Mouse (Mus musculus) forebrain, embryonic 12.5 days (tissue): ENCODE measurements at regions not wholly inside any gene's neighbourhood (a gene's known extent, or its start where the extent isn't known, plus 50 kb on each side); places are given as distances from the start of the nearest gene placed in this dataset.
A peak's percentile ranks its signal among the peaks of the same experiment; 100 is the strongest.

Source experiments
- ATAC-seq: fragments of 200-750 bp; cut with Nextera tagmentation; 2 replicates; pipeline ENCODE4 v1.8.0; 2017; ENCODE audit warnings: moderate TSS enrichment; ENCODE audit not compliant: low FRiP score
- H3K27ac ChIP-seq: fragments of 300-500 bp; sonication (generic); 2 replicates; pipeline ENCODE4 v1.5.1; 2016; ENCODE audit warnings: mild to moderate bottlenecking
- H3K27me3 ChIP-seq: fragments of 300-500 bp; sonication (generic); 2 replicates; pipeline ENCODE4 v1.6.1; 2016; ENCODE audit warnings: mild to moderate bottlenecking
- H3K36me3 ChIP-seq: fragments of 300-500 bp; sonication (generic); replicated peaks from 2 replicates; pipeline ENCODE4 v1.6.1; 2016; ENCODE audit warnings: mild to moderate bottlenecking
- H3K4me1 ChIP-seq: fragments of 300-500 bp; sonication (generic); 2 replicates; pipeline ENCODE4 v1.6.1; 2016
- H3K4me2 ChIP-seq: fragments of 300-500 bp; sonication (generic); 2 replicates; pipeline ENCODE4 v1.6.1; 2016; ENCODE audit warnings: mild to moderate bottlenecking, moderate library complexity
- H3K4me3 ChIP-seq: fragments of 300-500 bp; sonication (generic); replicated peaks from 2 replicates; pipeline ENCODE4 v1.5.1; 2016; ENCODE audit warnings: mild to moderate bottlenecking
- H3K9ac ChIP-seq: fragments of 300-500 bp; sonication (generic); 2 replicates; pipeline ENCODE4 v1.6.1; 2016; ENCODE audit warnings: mild to moderate bottlenecking
- H3K9me3 ChIP-seq: fragments of 300-500 bp; sonication (generic); 2 replicates; pipeline ENCODE4 v1.6.1; 2016
- WGBS: fragments of 180-500 bp; shearing (Covaris S2); methylation state at CpG from one replicate; pipeline ENCODE4 v1.1.7; 2016; 5-methylcytosine and 5-hydroxymethylcytosine counted together

DNA sequence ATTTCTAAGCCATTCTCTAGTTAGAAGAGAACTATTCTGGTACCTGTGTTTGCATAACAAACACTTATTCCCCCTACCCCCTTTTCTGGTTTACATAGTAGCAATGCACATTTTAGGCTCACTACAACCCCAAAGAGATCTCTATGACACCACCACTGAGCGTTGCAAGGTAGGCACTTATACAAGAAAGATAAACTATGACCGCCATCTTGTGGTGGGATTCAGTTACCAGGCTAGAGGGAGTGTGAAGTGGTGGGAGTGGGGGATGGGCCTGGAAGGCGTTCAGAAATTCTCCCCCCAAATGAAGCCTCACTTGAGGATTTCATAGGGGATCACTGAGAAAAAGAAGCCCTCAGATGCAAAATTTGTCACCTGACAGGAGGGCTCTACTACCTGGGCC, 64.4 kb upstream of the Fst start:
- H3K9me3 ChIP-seq = no peaks in the 10 kb centered on the region
- no peak overlapping the region for H3K4me2 ChIP-seq
- no peaks in the 10 kb centered on the region for H3K36me3 ChIP-seq
- H3K27ac ChIP-seq = no peak overlapping the region
- 33% methylated on average over 3 of the region's 3 CpGs for WGBS
- no peaks in the 10 kb centered on the region for H3K27me3 ChIP-seq
- no peak overlapping the region for H3K4me3 ChIP-seq
- no peak overlapping the region for H3K9ac ChIP-seq
- peak; percentile 60; the same call in 1 of the 2 replicates for ATAC-seq
- H3K4me1 ChIP-seq = peaks cover 6% of the 10 kb centered on the region; the same call in 1 of the 2 replicates

DNA sequence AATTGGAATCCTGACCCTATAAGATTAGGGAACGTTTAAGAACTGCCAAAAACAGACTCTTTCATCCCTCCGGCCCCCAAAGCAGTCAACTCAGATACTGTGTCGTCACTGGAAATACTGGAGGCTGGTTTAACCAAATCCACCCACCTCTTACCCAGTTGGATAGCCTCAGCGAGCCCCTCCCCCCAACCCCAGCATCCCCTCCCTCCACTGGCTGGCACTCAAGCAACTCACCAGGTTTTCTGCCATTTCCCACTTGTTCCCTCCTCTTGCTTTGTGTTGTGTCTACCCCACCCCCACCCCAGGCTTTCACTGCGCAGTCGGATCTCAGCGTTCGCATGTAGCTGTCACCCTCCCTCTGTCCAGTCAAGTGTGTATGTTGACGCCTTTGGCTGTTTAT, 68.1 kb upstream of the Fst start:
- peak; percentile 57; the same call in 1 of the 2 replicates for ATAC-seq
- Histone ChIP-seq H3K4me1 (peaks cover 12% of the 10 kb centered on the region), H3K4me2 (no peak overlapping the region), H3K36me3 (no peaks in the 10 kb centered on the region), H3K9me3 (no peaks in the 10 kb centered on the region), H3K9ac (no peak overlapping the region), H3K4me3 (no peak overlapping the region), H3K27ac (no peak overlapping the region), H3K27me3 (no peaks in the 10 kb centered on the region; the same call in 1 of the 2 replicates)
- WGBS = 33% methylated on average over 9 of the region's 9 CpGs

GRCm38 (mm10) chr13:114530171-114530774, 71.5 kb upstream of the Fst start:
- ATAC-seq = no peak
- WGBS = 76% methylated on average over 11 of the region's 11 CpGs
- Histone ChIP-seq H3K4me3 (no peak overlapping the region), H3K27ac (no peak overlapping the region), H3K4me1 (peaks cover 23% of the 10 kb centered on the region), H3K9ac (no peak overlapping the region), H3K36me3 (no peaks in the 10 kb centered on the region), H3K27me3 (no peaks in the 10 kb centered on the region; the same call in 1 of the 2 replicates), H3K9me3 (no peaks in the 10 kb centered on the region), H3K4me2 (no peak overlapping the region)

GRCm38 (mm10) chr13:114531780-114532179, 73.0 kb upstream of the Fst start:
- WGBS = 25% methylated on average over 5 of the region's 5 CpGs
- Histone ChIP-seq H3K9ac (no peak overlapping the region), H3K9me3 (no peaks in the 10 kb centered on the region), H3K36me3 (no peaks in the 10 kb centered on the region), H3K4me2 (peak overlapping the region; percentile 22), H3K4me1 (peaks cover 23% of the 10 kb centered on the region), H3K4me3 (no peak overlapping the region), H3K27me3 (no peaks in the 10 kb centered on the region; the same call in 1 of the 2 replicates), H3K27ac (no peak overlapping the region)
- ATAC-seq = peak; percentile 70

DNA sequence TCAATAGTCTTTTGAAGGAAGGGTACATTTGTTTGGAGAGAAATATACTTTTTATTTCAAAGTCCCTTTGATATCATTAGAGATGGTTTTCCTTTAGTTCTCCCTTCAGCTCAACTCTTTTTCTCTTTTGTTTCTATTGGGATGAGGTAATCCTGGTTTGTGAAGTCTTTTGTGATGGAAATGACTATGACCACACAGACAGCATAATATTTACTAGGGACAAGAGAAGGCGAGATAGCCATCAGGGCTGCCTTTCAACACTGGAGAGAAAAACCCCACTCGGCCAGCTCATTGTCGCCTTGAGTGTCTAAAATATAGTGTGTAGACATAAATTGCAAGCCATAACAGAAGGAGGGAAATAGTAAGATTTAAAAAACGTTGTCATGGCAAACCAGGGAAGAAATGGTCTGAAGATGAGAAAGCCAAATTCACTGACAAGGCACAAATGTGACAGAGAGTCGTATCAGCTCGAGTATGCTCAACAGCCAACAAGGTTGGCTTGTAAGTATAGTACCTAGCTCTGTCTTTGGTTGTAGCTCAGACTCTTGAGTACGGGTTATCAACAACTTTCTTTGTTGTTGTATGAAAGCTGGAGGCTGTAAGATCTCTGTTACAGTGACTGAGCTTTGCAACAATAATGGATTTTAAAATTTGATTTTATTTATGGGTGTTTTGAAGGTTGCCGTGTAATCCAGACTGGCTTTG, 73.8 kb upstream of the Fst start:
- 39% methylated on average over 8 of the region's 8 CpGs for WGBS
- peak; percentile 63; the same call in 1 of the 2 replicates for ATAC-seq

DNA sequence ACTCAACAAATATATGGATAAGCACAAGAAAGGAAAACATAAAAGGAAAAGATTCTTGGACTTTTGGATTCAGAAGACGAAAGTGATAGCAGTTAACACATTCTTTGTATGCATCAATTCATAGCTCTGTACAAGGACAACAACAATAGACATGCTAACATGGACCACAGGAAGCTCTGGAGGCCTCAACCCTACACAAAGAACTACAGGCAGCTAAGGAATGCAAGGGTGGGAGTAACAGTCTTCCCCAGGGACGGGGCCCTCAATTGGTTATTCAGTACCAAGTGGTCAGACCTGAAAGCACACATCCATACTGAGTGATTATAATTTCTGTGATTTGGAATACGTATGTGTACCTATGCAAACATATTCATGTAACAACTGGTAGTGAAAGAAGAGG, 75.8 kb upstream of the Fst start:
- no peak for ATAC-seq
- H3K9ac ChIP-seq = no peak overlapping the region
- H3K4me2 ChIP-seq = no peak overlapping the region
- WGBS = 52% methylated on average over 3 of the region's 3 CpGs
- no peaks in the 10 kb centered on the region; the same call in 1 of the 2 replicates for H3K27me3 ChIP-seq
- no peak overlapping the region for H3K4me3 ChIP-seq
- H3K27ac ChIP-seq = no peak overlapping the region
- H3K36me3 ChIP-seq = no peaks in the 10 kb centered on the region
- H3K9me3 ChIP-seq = no peaks in the 10 kb centered on the region
- peaks cover 17% of the 10 kb centered on the region for H3K4me1 ChIP-seq

More for the DNA sequence above, 73.8 kb upstream of the Fst start:
- Histone ChIP-seq H3K4me2 (no peak overlapping the region; the same call in 1 of the 2 replicates), H3K9me3 (no peaks in the 10 kb centered on the region), H3K4me1 (peaks cover 17% of the 10 kb centered on the region), H3K27me3 (no peaks in the 10 kb centered on the region; the same call in 1 of the 2 replicates), H3K4me3 (no peak overlapping the region), H3K27ac (peak overlapping the region; percentile 26; the same call in 1 of the 2 replicates), H3K9ac (no peak overlapping the region), H3K36me3 (no peaks in the 10 kb centered on the region)

GRCm38 (mm10) chr13:114535721-114536120, 77.0 kb upstream of the Fst start:
- no peak overlapping the region for H3K4me2 ChIP-seq
- ATAC-seq = no peak
- no peak overlapping the region for H3K9ac ChIP-seq
- no peaks in the 10 kb centered on the region for H3K36me3 ChIP-seq
- no peak overlapping the region for H3K27ac ChIP-seq
- H3K4me1 ChIP-seq = peaks cover 12% of the 10 kb centered on the region
- 100% methylated on average over 1 of the region's 1 CpGs for WGBS
- H3K4me3 ChIP-seq = no peak overlapping the region
- H3K9me3 ChIP-seq = no peaks in the 10 kb centered on the region
- no peaks in the 10 kb centered on the region; the same call in 1 of the 2 replicates for H3K27me3 ChIP-seq

GRCm38 (mm10) chr13:114571731-114572130, 113.0 kb upstream of the Fst start:
- no peaks in the 10 kb centered on the region for H3K36me3 ChIP-seq
- H3K4me1 ChIP-seq = no peaks in the 10 kb centered on the region
- H3K27ac ChIP-seq = no peak overlapping the region
- H3K9ac ChIP-seq = no peak overlapping the region
- ATAC-seq = no peak
- 63% methylated on average over 3 of the region's 3 CpGs for WGBS
- H3K4me2 ChIP-seq = no peak overlapping the region
- H3K4me3 ChIP-seq = no peak overlapping the region
- H3K9me3 ChIP-seq = no peaks in the 10 kb centered on the region
- no peaks in the 10 kb centered on the region for H3K27me3 ChIP-seq

DNA sequence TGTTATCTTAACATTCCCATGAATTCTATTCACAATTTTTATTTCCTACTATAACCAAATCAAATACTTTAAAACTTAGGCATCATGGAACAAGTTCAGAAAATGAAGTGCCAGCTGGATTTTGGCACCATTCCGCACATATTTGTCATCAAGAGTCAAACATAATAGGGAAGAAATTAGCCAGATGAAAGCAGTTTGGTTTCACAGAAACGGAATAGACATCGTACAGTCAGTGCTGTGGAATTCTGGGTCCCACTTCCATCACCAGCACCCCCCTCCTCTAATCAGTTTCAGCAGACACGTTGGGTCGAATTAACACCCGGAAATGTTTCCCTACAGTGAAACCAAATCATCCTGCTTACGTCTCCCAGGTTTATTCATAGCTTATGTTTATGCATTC, 125.8 kb upstream of the Fst start:
- Histone ChIP-seq H3K9me3 (no peaks in the 10 kb centered on the region), H3K4me1 (no peaks in the 10 kb centered on the region), H3K4me3 (no peak overlapping the region), H3K27ac (no peak overlapping the region), H3K4me2 (no peak overlapping the region), H3K27me3 (no peaks in the 10 kb centered on the region), H3K9ac (no peak overlapping the region), H3K36me3 (no peaks in the 10 kb centered on the region)
- 70% methylated on average over 7 of the region's 7 CpGs for WGBS
- ATAC-seq = no peak

DNA sequence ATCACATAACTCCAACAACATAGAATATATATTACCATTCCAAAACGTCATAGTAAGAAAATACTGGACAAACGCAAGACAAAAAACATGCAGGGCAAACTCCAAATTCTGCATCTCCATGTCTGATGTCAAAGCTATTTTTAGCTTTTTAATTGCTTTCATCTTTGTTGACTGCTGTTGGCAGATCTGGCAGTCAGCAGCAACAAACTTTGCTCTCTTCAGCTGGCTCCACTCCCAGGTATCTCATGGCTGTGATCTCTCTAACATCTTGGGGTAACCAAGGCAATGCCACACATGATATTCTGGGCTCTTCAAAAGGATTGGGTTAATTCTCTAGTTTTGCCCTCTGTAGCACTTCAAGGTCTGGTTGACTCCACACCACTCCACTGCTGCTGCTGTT, 128.9 kb upstream of the Fst start:
- Histone ChIP-seq H3K27me3 (no peaks in the 10 kb centered on the region), H3K4me2 (no peak overlapping the region), H3K4me3 (no peak overlapping the region), H3K9me3 (no peaks in the 10 kb centered on the region), H3K27ac (no peak overlapping the region), H3K9ac (no peak overlapping the region), H3K36me3 (no peaks in the 10 kb centered on the region), H3K4me1 (no peaks in the 10 kb centered on the region)
- ATAC-seq = no peak
- 82% methylated on average over 2 of the region's 2 CpGs for WGBS

DNA sequence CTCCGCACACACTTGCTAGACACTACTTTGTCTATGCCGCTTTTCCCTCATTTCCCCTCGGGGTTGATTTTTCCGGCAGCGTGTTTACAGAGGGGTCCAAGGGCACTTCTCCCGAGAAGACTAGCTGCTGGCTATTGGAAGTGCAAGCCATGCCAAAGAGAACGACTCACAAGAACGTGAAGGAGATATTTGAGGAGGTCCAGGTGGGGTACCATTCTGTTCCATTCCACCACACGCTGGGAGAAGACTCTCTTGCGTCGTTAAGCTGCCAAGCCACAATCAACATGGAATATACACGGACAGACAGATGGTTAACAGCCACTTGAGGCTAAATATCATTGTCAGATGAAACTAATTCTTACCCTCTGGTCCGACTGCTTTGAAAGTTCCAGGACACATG, 144.6 kb upstream of the Fst start:
- Histone ChIP-seq H3K9me3 (no peaks in the 10 kb centered on the region), H3K9ac (no peak overlapping the region), H3K27me3 (no peaks in the 10 kb centered on the region), H3K4me3 (no peak overlapping the region), H3K27ac (no peak overlapping the region), H3K4me2 (no peak overlapping the region), H3K4me1 (no peaks in the 10 kb centered on the region), H3K36me3 (no peaks in the 10 kb centered on the region)
- WGBS = 83% methylated on average over 13 of the region's 13 CpGs
- ATAC-seq = no peak

DNA sequence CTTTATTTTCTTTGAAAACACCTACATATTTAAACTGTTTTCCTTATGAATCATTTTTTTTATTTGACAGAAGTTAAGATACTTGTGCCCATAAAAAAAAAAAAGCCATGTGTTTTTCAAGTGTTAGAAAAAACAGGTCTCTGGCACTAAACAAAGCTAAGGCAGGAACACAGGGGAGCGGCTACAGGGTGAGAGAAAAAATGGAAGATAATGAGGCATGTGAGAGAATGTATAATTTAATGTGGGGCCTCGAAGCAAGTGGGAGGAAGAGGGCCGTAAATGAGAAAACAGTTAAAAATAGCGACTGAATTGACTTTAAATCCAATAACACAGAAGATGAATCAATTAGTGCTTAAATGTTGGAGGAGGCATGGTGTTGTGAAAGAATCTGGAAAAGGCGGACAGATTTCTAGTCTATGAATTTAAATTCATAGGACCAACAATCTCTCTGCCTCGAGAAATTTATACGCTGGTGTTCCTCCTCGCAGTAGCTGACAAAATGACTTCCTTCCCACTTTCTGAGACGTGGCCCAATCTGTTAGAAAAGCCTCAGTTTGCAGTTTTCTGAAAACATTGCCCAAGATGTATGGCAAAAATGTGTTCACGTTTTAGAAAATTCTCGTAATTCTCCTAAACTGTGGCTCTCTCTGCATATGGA, 145.4 kb upstream of the Fst start:
- WGBS = 86% methylated on average over 11 of the region's 11 CpGs
- no peaks in the 10 kb centered on the region for H3K27me3 ChIP-seq
- no peak for ATAC-seq

More for the DNA sequence above, 145.4 kb upstream of the Fst start:
- no peak overlapping the region for H3K27ac ChIP-seq
- no peaks in the 10 kb centered on the region for H3K36me3 ChIP-seq
- no peaks in the 10 kb centered on the region for H3K9me3 ChIP-seq
- H3K4me3 ChIP-seq = no peak overlapping the region
- H3K9ac ChIP-seq = no peak overlapping the region
- no peaks in the 10 kb centered on the region for H3K4me1 ChIP-seq
- H3K4me2 ChIP-seq = no peak overlapping the region
